Mouse (Mus musculus): Measurements from ENCODE around the gene Drd2.

GRCm38 (mm10) chr9:49396006-49396405 is 55.6 kb downstream of the Drd2 start:
- TF ChIP-seq POLR2A (IDR thresholded peaks at IDR 0.05; ENCODE audit: insufficient read length, low read depth): no peak
- no peak for TF ChIP-seq USF1 (IDR thresholded peaks at IDR 0.05; ENCODE audit: low read depth)
- TF ChIP-seq E2F4 (IDR thresholded peaks at IDR 0.05; ENCODE audit: insufficient read depth): no peak
- TF ChIP-seq MYOD1 (IDR thresholded peaks at IDR 0.05; ENCODE audit: control insufficient read depth in 1 of 3, insufficient read length in 2 of 3, low read depth in 2 of 3): no peak
